Mouse (Mus musculus) hindbrain, embryonic 14.5 days (tissue): ENCODE data around the gene Cyp3a44. TPM values are rescaled to one million over a fixed set of nuclear protein-coding genes. Genes with fewer than 3 reads are reported as not detected.
"Not testable (repeated sequence)": the region's sequence is repeated elsewhere in the genome, so short reads cannot be mapped to it uniquely, and the experiment has no call there.

ENCODE experiments used
- ATAC-seq: fragments of 200-750 bp; cut with Nextera tagmentation; 2 replicates; pipeline ENCODE4 v1.8.0; 2017; ENCODE audit warnings: moderate number of reproducible peaks, mild to moderate bottlenecking, moderate TSS enrichment, moderate library complexity; ENCODE audit not compliant: low FRiP score
- DNase-seq: peaks from one replicate; pipeline ENCODE4 v3.0.0-alpha.2; 2015; ENCODE audit warnings: low spot score
- H3K27ac ChIP-seq: fragments of 300-500 bp; sonication (generic); 2 replicates; pipeline ENCODE4 v1.5.1; 2014; ENCODE audit warnings: mild to moderate bottlenecking, moderate library complexity
- H3K27me3 ChIP-seq: fragments of 300-500 bp; sonication (generic); 2 replicates; pipeline ENCODE4 v1.6.1; 2014; ENCODE audit warnings: mild to moderate bottlenecking, low read length, mixed read lengths; ENCODE audit not compliant: control insufficient read depth, insufficient read depth
- H3K36me3 ChIP-seq: fragments of 300-500 bp; sonication (generic); replicated peaks from 2 replicates; pipeline ENCODE4 v1.6.1; 2014; ENCODE audit not compliant: control insufficient read depth, insufficient read depth
- H3K4me1 ChIP-seq: fragments of 300-500 bp; sonication (generic); replicated peaks from 2 replicates; pipeline ENCODE4 v1.6.1; 2014; ENCODE audit warnings: antibody characterized with exemption, low read length, mixed read lengths; ENCODE audit not compliant: control insufficient read depth, insufficient read depth
- H3K4me2 ChIP-seq: fragments of 300-500 bp; sonication (generic); replicated peaks from 2 replicates; pipeline ENCODE4 v1.6.1; 2014; ENCODE audit warnings: mild to moderate bottlenecking, moderate library complexity
- H3K4me3 ChIP-seq: fragments of 300-500 bp; sonication (generic); replicated peaks from 2 replicates; pipeline ENCODE4 v1.5.1; 2014; ENCODE audit warnings: mild to moderate bottlenecking, low read length
- H3K9ac ChIP-seq: fragments of 300-500 bp; sonication (generic); 2 replicates; pipeline ENCODE4 v1.6.1; 2014
- H3K9me3 ChIP-seq: fragments of 300-500 bp; sonication (generic); 2 replicates; pipeline ENCODE4 v1.6.1; 2016; ENCODE audit warnings: low read length; ENCODE audit not compliant: control insufficient read depth
- WGBS: fragments of 180-500 bp; shearing (Covaris S2); extraction: QIAGEN DNeasy Blood & Tissue Kit; methylation state at CpG from one replicate; pipeline ENCODE4 v1.1.7; 2014; 5-methylcytosine and 5-hydroxymethylcytosine counted together
- polyA plus RNA-seq: library from polyadenylated mRNA; unstranded; fragments of >200 nt; fragmentation: Nextera tagmentation; extraction: Ambion mirVana; gene quantifications from 2 replicates; pipeline ENCODE4 v1.2.1, GENCODE M21; 2014

Cyp3a44 gene
- polyA plus RNA-seq, result not detected in 2 replicates

- H3K27ac ChIP-seq, H3K27me3 ChIP-seq, H3K4me3 ChIP-seq, H3K4me1 ChIP-seq, H3K4me2 ChIP-seq, DNase-seq, H3K36me3 ChIP-seq, ATAC-seq, H3K9ac ChIP-seq: not testable (repeated sequence)
- peaks cover 42% of the 10 kb centered on the region for H3K9me3 ChIP-seq
- 69% methylated on average over 2 of the region's 2 CpGs for WGBS
Observed at GRCm38 (mm10) chr5:145805796-145806195, at the start of gene Cyp3a44. Gene Cyp3a44 (minus strand): TSS chr5:145805874.

DNA sequence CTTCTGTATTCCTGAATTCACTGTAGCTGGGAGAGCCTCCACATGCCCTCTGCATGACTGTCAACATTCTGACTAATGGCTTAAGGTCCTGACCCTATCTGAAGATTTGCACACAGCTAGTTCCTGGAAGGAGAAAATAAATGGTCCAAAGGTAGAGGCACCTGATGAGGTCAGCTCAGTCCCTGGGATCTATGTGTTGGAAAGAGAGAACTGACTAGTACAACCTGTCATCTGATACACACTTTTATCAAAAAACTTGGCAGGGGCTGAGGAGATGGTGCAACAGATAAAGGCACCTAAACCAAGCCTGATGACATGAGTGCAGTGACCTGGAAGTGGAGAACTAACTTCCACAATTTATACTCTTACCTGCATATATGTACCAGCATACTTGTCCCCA is 5.4 kb downstream of the Cyp3a44 start:
- not testable (repeated sequence) for ATAC-seq, H3K27ac ChIP-seq, DNase-seq, H3K4me2 ChIP-seq, H3K4me3 ChIP-seq, H3K27me3 ChIP-seq, H3K4me1 ChIP-seq, H3K9ac ChIP-seq, H3K36me3 ChIP-seq
- peaks cover 39% of the 10 kb centered on the region for H3K9me3 ChIP-seq

- ATAC-seq, DNase-seq, H3K27me3 ChIP-seq: not testable (repeated sequence)
Observed at GRCm38 (mm10) chr5:145793232-145793631, 12.4 kb downstream of the Cyp3a44 start.

DNA sequence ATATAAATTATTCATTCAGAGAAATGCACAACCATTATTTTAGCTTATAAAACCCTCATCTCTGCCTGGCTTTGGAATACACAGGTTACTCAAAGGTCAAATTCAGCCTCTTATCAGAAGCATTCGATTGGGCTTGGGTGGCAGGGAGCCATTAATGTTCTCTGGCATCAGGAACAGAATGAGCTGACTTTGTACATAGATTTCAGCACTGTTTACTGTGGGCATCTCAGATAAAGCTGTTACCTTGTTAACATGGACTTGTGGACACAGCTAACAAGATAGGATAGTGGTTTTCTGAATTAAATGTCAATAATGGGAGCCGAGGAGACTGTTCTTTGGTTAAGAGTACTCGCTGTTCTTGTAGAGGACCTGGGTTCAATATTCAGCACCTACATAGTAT is 68.2 kb downstream of the Cyp3a44 start:
- not testable (repeated sequence) for H3K27me3 ChIP-seq, H3K9ac ChIP-seq, H3K4me3 ChIP-seq, DNase-seq, H3K4me1 ChIP-seq, H3K36me3 ChIP-seq, ATAC-seq, H3K27ac ChIP-seq, H3K4me2 ChIP-seq
- H3K9me3 ChIP-seq, result peaks cover 13% of the 10 kb centered on the region
- WGBS, result 78% methylated on average over 3 of the region's 3 CpGs

More at GRCm38 (mm10) chr5:145793232-145793631, 12.4 kb downstream of the Cyp3a44 start:
- not testable (repeated sequence) for H3K9ac ChIP-seq, H3K4me1 ChIP-seq, H3K36me3 ChIP-seq, H3K4me2 ChIP-seq, H3K4me3 ChIP-seq, H3K27ac ChIP-seq
- peaks cover 13% of the 10 kb centered on the region; the same call in 1 of the 2 replicates for H3K9me3 ChIP-seq

Other genes starting within 250 kb of the Cyp3a44 start
- not detected in 2 replicates for gene Cyp3a41b, start 221.1 kb downstream of the Cyp3a44 start, polyA plus RNA-seq
- gene Cyp3a41a, start 85.7 kb downstream of the Cyp3a44 start, polyA plus RNA-seq, result not detected in 2 replicates
- not detected in 2 replicates for gene Cyp3a11, start 74.1 kb upstream of the Cyp3a44 start, polyA plus RNA-seq
- not detected in 2 replicates for gene Cyp3a25, start 203.7 kb upstream of the Cyp3a44 start, polyA plus RNA-seq